Mouse (Mus musculus): Measurements from ENCODE around the gene Elmo1. TPM values are rescaled to one million over a fixed set of nuclear protein-coding genes. Genes with fewer than 3 reads are reported as not detected.

Elmo1 gene
- polyA plus RNA-seq, 1 experiment from 2014 or later: 10.1 TPM

GRCm38 (mm10) chr13:20109987-20110680 is 19.7 kb downstream of the Elmo1 start:
- no peak overlapping the region for H3K4me3 ChIP-seq
- no peak overlapping the region for H3K4me2 ChIP-seq
- no peaks in the 10 kb centered on the region for H3K27me3 ChIP-seq
- peaks cover 5% of the 10 kb centered on the region; the same call in 1 of the 2 replicates for H3K4me1 ChIP-seq (replicated peaks)
- H3K27ac ChIP-seq: no peak overlapping the region
- H3K36me3 ChIP-seq: no peaks in the 10 kb centered on the region
- WGBS: 57% methylated on average over 11 of the region's 11 CpGs
- no peaks in the 10 kb centered on the region for H3K9me3 ChIP-seq (replicated peaks)
- no peak for ATAC-seq (replicated peaks; ENCODE audit: insufficient number of reproducible peaks, insufficient read depth, low FRiP score, low read depth)
- H3K9ac ChIP-seq: no peak overlapping the region

GRCm38 (mm10) chr13:20111256-20111800 is 20.9 kb downstream of the Elmo1 start:
- Histone ChIP-seq H3K4me2 (no peak overlapping the region), H3K27me3 (no peaks in the 10 kb centered on the region), H3K4me1 (replicated peaks) (peaks cover 16% of the 10 kb centered on the region), H3K9ac (no peak overlapping the region), H3K36me3 (no peaks in the 10 kb centered on the region), H3K4me3 (no peak overlapping the region), H3K9me3 (replicated peaks) (no peaks in the 10 kb centered on the region), H3K27ac (no peak overlapping the region)
- 50% methylated on average over 2 of the region's 2 CpGs for WGBS
- ATAC-seq (replicated peaks; ENCODE audit: insufficient number of reproducible peaks, insufficient read depth, low FRiP score, low read depth): no peak

- ATAC-seq (replicated peaks; ENCODE audit: insufficient number of reproducible peaks, insufficient read depth, low FRiP score, low read depth): no peak
- H3K4me2 ChIP-seq: no peak overlapping the region
- no peaks in the 10 kb centered on the region for H3K9me3 ChIP-seq (replicated peaks)
- no peak overlapping the region for H3K27ac ChIP-seq
- H3K36me3 ChIP-seq: no peaks in the 10 kb centered on the region
- H3K9ac ChIP-seq: no peak overlapping the region
- H3K27me3 ChIP-seq: no peaks in the 10 kb centered on the region
- peaks cover 16% of the 10 kb centered on the region for H3K4me1 ChIP-seq (replicated peaks)
- no peak overlapping the region for H3K4me3 ChIP-seq
- 43% methylated on average over 9 of the region's 9 CpGs for WGBS
These were observed 24.9 kb downstream of the Elmo1 start for GRCm38 (mm10) chr13:20115131-20115907.

GRCm38 (mm10) chr13:20116019-20116418 is 25.6 kb downstream of the Elmo1 start:
- Histone ChIP-seq H3K27ac (no peak overlapping the region), H3K27me3 (no peaks in the 10 kb centered on the region), H3K36me3 (no peaks in the 10 kb centered on the region), H3K4me1 (replicated peaks) (peaks cover 20% of the 10 kb centered on the region), H3K9me3 (replicated peaks) (no peaks in the 10 kb centered on the region), H3K4me3 (no peak overlapping the region), H3K9ac (no peak overlapping the region), H3K4me2 (no peak overlapping the region)
- ATAC-seq (replicated peaks; ENCODE audit: insufficient number of reproducible peaks, insufficient read depth, low FRiP score, low read depth): no peak
- 68% methylated on average over 6 of the region's 6 CpGs for WGBS

GRCm38 (mm10) chr13:20116868-20117510 is 26.6 kb downstream of the Elmo1 start:
- Histone ChIP-seq H3K27ac (no peak overlapping the region), H3K4me1 (replicated peaks) (peaks cover 15% of the 10 kb centered on the region), H3K27me3 (no peaks in the 10 kb centered on the region), H3K36me3 (no peaks in the 10 kb centered on the region), H3K4me2 (no peak overlapping the region), H3K4me3 (no peak overlapping the region), H3K9me3 (replicated peaks) (no peaks in the 10 kb centered on the region), H3K9ac (no peak overlapping the region)
- ATAC-seq (replicated peaks; ENCODE audit: insufficient number of reproducible peaks, insufficient read depth, low FRiP score, low read depth): no peak
- 51% methylated on average over 1 of the region's 1 CpGs for WGBS

- WGBS: 76% methylated on average over 1 of the region's 1 CpGs
- H3K27ac ChIP-seq: no peak overlapping the region
- H3K4me2 ChIP-seq: no peak overlapping the region
- no peak overlapping the region for H3K9ac ChIP-seq
- no peaks in the 10 kb centered on the region for H3K9me3 ChIP-seq (replicated peaks)
- no peaks in the 10 kb centered on the region for H3K36me3 ChIP-seq
- H3K4me1 ChIP-seq (replicated peaks): peaks cover 15% of the 10 kb centered on the region
- H3K4me3 ChIP-seq: no peak overlapping the region
- ATAC-seq (replicated peaks; ENCODE audit: insufficient number of reproducible peaks, insufficient read depth, low FRiP score, low read depth): no peak
- H3K27me3 ChIP-seq: no peaks in the 10 kb centered on the region
These were observed 27.3 kb downstream of the Elmo1 start for GRCm38 (mm10) chr13:20117691-20118090.

GRCm38 (mm10) chr13:20118909-20119308 is 28.5 kb downstream of the Elmo1 start:
- H3K9me3 ChIP-seq (replicated peaks): no peaks in the 10 kb centered on the region
- no peak overlapping the region for H3K4me3 ChIP-seq
- WGBS: 77% methylated on average over 7 of the region's 7 CpGs
- H3K27me3 ChIP-seq: no peaks in the 10 kb centered on the region
- H3K36me3 ChIP-seq: no peaks in the 10 kb centered on the region
- H3K4me1 ChIP-seq (replicated peaks): peaks cover 15% of the 10 kb centered on the region
- ATAC-seq (replicated peaks; ENCODE audit: insufficient number of reproducible peaks, insufficient read depth, low FRiP score, low read depth): no peak
- H3K4me2 ChIP-seq: no peak overlapping the region
- no peak overlapping the region for H3K9ac ChIP-seq
- no peak overlapping the region for H3K27ac ChIP-seq

- H3K9ac ChIP-seq: no peak overlapping the region
- no peak overlapping the region for H3K27ac ChIP-seq
- no peak overlapping the region for H3K4me2 ChIP-seq
- H3K4me3 ChIP-seq: no peak overlapping the region
- H3K4me1 ChIP-seq (replicated peaks): peaks cover 9% of the 10 kb centered on the region
- no peaks in the 10 kb centered on the region for H3K36me3 ChIP-seq
- 57% methylated on average over 5 of the region's 5 CpGs for WGBS
- no peaks in the 10 kb centered on the region for H3K9me3 ChIP-seq (replicated peaks)
- no peak for ATAC-seq (replicated peaks; ENCODE audit: insufficient number of reproducible peaks, insufficient read depth, low FRiP score, low read depth)
- H3K27me3 ChIP-seq: no peaks in the 10 kb centered on the region
These were observed 30.3 kb downstream of the Elmo1 start for GRCm38 (mm10) chr13:20120723-20121122.

GRCm38 (mm10) chr13:20121385-20122043 is 31.1 kb downstream of the Elmo1 start:
- Histone ChIP-seq H3K9me3 (replicated peaks) (no peaks in the 10 kb centered on the region), H3K36me3 (no peaks in the 10 kb centered on the region), H3K27ac (no peak overlapping the region), H3K4me2 (no peak overlapping the region), H3K4me3 (no peak overlapping the region), H3K9ac (no peak overlapping the region), H3K27me3 (no peaks in the 10 kb centered on the region), H3K4me1 (replicated peaks) (peaks cover 3% of the 10 kb centered on the region; the same call in 1 of the 2 replicates)
- WGBS: 72% methylated on average over 8 of the region's 8 CpGs
- no peak for ATAC-seq (replicated peaks; ENCODE audit: insufficient number of reproducible peaks, insufficient read depth, low FRiP score, low read depth)

GRCm38 (mm10) chr13:20123975-20124374 is 33.6 kb downstream of the Elmo1 start:
- Histone ChIP-seq H3K4me3 (no peak overlapping the region), H3K27me3 (no peaks in the 10 kb centered on the region), H3K4me2 (no peak overlapping the region), H3K36me3 (no peaks in the 10 kb centered on the region), H3K27ac (no peak overlapping the region), H3K9ac (no peak overlapping the region), H3K9me3 (replicated peaks) (no peaks in the 10 kb centered on the region), H3K4me1 (replicated peaks) (peaks cover 3% of the 10 kb centered on the region; the same call in 1 of the 2 replicates)
- no peak for ATAC-seq (replicated peaks; ENCODE audit: insufficient number of reproducible peaks, insufficient read depth, low FRiP score, low read depth)
- 32% methylated on average over 3 of the region's 3 CpGs for WGBS

- H3K4me2 ChIP-seq: no peak overlapping the region
- H3K27me3 ChIP-seq: no peaks in the 10 kb centered on the region
- H3K27ac ChIP-seq: no peak overlapping the region
These were observed 34.6 kb downstream of the Elmo1 start for GRCm38 (mm10) chr13:20124965-20125364.

More at GRCm38 (mm10) chr13:20124965-20125364, 34.6 kb downstream of the Elmo1 start:
- Histone ChIP-seq H3K4me3 (no peak overlapping the region), H3K36me3 (no peaks in the 10 kb centered on the region), H3K4me1 (replicated peaks) (peaks cover 3% of the 10 kb centered on the region; the same call in 1 of the 2 replicates), H3K9me3 (replicated peaks) (no peaks in the 10 kb centered on the region), H3K9ac (no peak overlapping the region)
- no peak for ATAC-seq (replicated peaks; ENCODE audit: insufficient number of reproducible peaks, insufficient read depth, low FRiP score, low read depth)
- 46% methylated on average over 7 of the region's 7 CpGs for WGBS

Data from heart, embryonic 15.5 days (tissue).